Mouse (Mus musculus) testis, adult 2 months (tissue): ENCODE results near the gene Dpm3. TPM values are rescaled to one million over a fixed set of nuclear protein-coding genes. Genes with fewer than 3 reads are reported as not detected.

Source experiments
- H3K27ac ChIP-seq: fragments of 200-500 bp; 2 replicates; pipeline ENCODE4 v1.5.1; 2012; ENCODE audit warnings: low read depth, low read length; ENCODE audit not compliant: control insufficient read depth, insufficient read depth
- H3K27me3 ChIP-seq: fragments of 200-500 bp; 2 replicates; pipeline ENCODE4 v1.6.1; 2012; ENCODE audit warnings: mild to moderate bottlenecking, low read length, moderate library complexity; ENCODE audit not compliant: control insufficient read depth, insufficient read depth
- H3K36me3 ChIP-seq: fragments of 200-500 bp; 2 replicates; pipeline ENCODE4 v1.6.1; 2012; ENCODE audit warnings: mild to moderate bottlenecking, low read length; ENCODE audit not compliant: control insufficient read depth, insufficient read depth
- H3K4me1 ChIP-seq: fragments of 200-500 bp; 2 replicates; pipeline ENCODE4 v1.6.1; 2012; ENCODE audit warnings: low read length; ENCODE audit not compliant: control insufficient read depth, insufficient read depth
- H3K4me3 ChIP-seq: fragments of 200-500 bp; 2 replicates; pipeline ENCODE4 v1.5.1; 2012; ENCODE audit warnings: low read depth, mild to moderate bottlenecking, low read length, moderate library complexity, mixed read lengths; ENCODE audit not compliant: control insufficient read depth
- CTCF ChIP-seq: fragments of 200-500 bp; IDR thresholded peaks from 2 replicates; pipeline ENCODE4 v1.5.1; 2012; ENCODE audit warnings: low read depth, mild to moderate bottlenecking, inconsistent platforms, low read length, moderate library complexity; ENCODE audit not compliant: control insufficient read depth, insufficient read depth, insufficient replicate concordance
- POLR2A ChIP-seq: fragments of 200-500 bp; IDR thresholded peaks from 2 replicates; pipeline ENCODE4 v1.6.1; 2012; ENCODE audit warnings: low read depth, mild to moderate bottlenecking, inconsistent platforms, low read length, moderate library complexity; ENCODE audit not compliant: control insufficient read depth
- polyA plus RNA-seq: library from polyadenylated mRNA; depleted of rRNA; stranded (reverse); fragments of >200 nt; gene quantifications from 2 replicates; pipeline ENCODE4 v1.2.3, GENCODE M21; 2012; rRNA removed

Dpm3 gene
- polyA plus RNA-seq, 1 experiment, result 42.2 TPM

DNA sequence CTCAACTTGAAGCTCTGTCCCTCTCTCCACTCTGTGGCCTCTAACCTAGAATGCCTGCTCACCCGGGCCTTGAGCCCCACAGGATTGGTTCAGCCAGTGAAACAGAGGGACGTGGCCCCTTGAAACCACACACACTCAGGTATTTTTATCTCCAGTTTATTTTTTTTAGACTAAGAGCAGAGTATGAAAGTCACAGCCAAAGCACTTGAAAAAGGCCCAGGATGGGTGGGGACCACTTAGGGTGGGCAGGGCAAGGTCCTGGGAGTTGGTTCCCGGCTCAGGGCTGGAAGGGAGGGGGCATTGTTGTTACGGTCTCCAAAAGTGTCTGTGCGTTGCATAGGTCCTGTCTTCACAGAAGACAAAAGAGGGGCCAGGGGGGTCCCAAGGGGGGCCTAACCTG is 55.2 kb downstream of the Dpm3 start:
- H3K27ac ChIP-seq, result no peak overlapping the region
- H3K36me3 ChIP-seq, result no peaks in the 10 kb centered on the region
- no peaks in the 10 kb centered on the region for H3K27me3 ChIP-seq
- TF ChIP-seq CTCF (no peak), POLR2A (no peak)
- peaks cover 37% of the 10 kb centered on the region for H3K4me1 ChIP-seq
- no peak overlapping the region for H3K4me3 ChIP-seq

DNA sequence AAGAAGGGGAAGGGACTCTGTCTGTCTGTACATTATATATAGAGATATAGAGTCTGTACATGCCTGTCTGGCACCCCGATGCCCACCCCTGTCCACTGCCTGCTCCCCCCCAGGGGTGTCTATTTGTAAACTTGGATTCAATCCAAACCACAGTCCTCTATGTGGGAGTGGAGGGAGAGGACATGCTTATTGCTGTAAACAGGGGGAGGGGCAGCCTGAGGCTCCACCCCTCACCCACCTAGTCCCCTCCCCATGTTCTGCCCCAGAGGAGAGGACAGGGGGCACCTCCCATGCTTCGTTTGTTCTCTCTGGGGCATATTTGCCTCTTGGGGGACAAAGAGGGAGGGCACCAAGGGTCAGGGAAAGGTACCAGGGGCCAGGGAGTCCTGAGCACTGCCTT is 55.6 kb downstream of the Dpm3 start:
- no peak for TF ChIP-seq CTCF
- TF ChIP-seq POLR2A, result no peak
- Histone ChIP-seq H3K4me3 (no peak overlapping the region), H3K36me3 (no peaks in the 10 kb centered on the region), H3K27ac (no peak overlapping the region), H3K4me1 (peaks cover 38% of the 10 kb centered on the region), H3K27me3 (no peaks in the 10 kb centered on the region)

DNA sequence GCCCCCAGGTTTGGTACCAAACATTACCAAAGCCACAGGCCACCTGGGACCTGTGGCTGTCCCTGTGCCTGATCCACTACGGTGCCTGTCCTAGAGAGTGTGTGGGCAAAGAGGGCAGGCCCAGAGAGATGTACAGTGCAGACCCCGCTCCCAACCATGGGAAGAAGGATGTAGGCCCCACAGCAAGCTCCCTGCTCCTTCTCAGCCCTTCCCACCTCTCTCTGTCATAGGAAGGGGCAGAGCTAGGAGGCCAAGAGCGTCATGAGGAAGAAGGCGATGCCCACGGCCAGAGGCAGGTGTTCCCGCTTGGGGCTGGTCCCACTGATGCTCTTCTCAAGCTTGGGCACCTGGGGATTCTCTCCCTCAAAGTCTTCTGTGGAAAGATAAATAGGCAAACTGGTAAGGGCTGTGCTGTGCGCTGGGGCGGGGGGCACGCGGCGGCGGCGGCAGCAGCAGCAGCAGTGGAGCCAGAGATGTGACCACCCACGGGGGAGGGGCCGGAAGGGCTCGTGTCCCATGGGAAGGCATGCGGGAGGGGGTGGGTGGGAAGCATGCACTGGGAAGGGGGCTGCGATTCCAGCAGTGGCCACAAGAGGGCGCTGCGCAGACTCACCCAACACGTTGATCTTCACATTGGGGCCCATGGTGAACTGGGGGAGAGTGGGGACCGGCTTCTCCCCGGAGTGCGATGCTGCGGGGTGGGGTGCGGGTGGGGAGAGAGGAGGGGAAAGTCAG is 56.2 kb downstream of the Dpm3 start:
- no peaks in the 10 kb centered on the region for H3K27me3 ChIP-seq
- no peak overlapping the region for H3K27ac ChIP-seq
- H3K4me1 ChIP-seq, result peaks cover 44% of the 10 kb centered on the region
- no peak overlapping the region; the same call in 1 of the 2 replicates for H3K4me3 ChIP-seq
- no peaks in the 10 kb centered on the region for H3K36me3 ChIP-seq
- TF ChIP-seq POLR2A (no peak), CTCF (peak; percentile 99)

DNA sequence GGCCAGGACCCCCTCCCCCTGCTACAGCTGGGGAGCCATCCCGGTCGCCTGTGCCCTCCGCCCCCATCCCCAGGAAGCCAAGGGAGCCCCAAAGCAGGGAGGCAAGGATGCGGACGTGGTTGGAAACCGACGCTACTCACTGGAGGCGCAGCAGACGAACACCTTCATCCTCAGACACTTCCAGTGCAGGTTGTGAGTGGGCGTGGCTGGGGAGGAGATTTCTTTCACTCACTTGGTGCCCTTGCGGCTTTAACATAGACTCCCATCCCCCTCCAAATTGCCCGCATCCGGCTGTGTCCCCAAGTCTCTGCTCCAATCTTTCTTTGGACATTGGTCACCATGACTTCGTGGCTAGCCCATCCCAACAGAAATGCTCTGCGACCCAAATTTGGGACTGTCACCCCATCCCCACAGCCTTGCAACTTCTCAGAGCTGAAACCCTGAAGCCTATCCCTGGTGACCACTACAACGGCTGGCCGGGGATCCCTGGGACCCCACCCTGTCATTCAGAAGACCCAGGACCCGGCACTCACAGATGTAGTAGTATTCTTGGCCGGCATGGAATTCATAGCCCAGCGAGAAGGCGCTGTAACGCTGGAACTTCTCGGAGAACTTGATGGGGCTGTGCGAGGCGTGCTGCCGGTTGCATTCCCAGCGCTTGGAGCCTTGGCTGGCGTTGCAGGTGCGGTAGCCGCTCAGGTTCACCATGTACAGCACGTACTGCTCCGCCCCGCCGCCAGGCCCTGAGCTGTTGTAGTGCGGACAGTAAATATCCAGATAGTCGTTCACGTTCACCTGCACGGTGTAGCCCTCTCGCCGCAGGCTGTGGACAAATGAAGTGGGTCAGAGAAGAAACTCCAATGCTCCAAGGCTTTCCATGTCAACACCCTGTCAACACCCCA is 57.0 kb downstream of the Dpm3 start:
- Histone ChIP-seq H3K27me3 (no peaks in the 10 kb centered on the region), H3K27ac (no peak overlapping the region), H3K36me3 (no peaks in the 10 kb centered on the region), H3K4me3 (peak overlapping the region; percentile 66), H3K4me1 (peaks cover 52% of the 10 kb centered on the region)
- TF ChIP-seq CTCF (no peak), POLR2A (no peak)

Other genes starting within 250 kb of the Dpm3 start
- 7.3 and 9.0 TPM in 2 replicates for gene Rusc1, start 166.0 kb upstream of the Dpm3 start, polyA plus RNA-seq
- gene Gm43738, start 158.3 kb upstream of the Dpm3 start, polyA plus RNA-seq, result not detected in 2 replicates
- 109 and 114 TPM in 2 replicates for gene Fdps, start 157.4 kb upstream of the Dpm3 start, polyA plus RNA-seq
- gene Pklr, start 123.2 kb upstream of the Dpm3 start, polyA plus RNA-seq, result not detected in 2 replicates
- gene Hcn3, start 99.2 kb upstream of the Dpm3 start, polyA plus RNA-seq, result 1.7 and 2.2 TPM in 2 replicates
- 48.3 and 50.6 TPM in 2 replicates for gene Clk2, start 94.6 kb upstream of the Dpm3 start, polyA plus RNA-seq
- gene Scamp3, start 81.9 kb upstream of the Dpm3 start, polyA plus RNA-seq, result 70.9 and 73.0 TPM in 2 replicates
- gene Fam189b, start 76.2 kb upstream of the Dpm3 start, polyA plus RNA-seq, result 5.7 and 7.1 TPM in 2 replicates
- gene Gba, start 56.4 kb upstream of the Dpm3 start, polyA plus RNA-seq, result 17.4 and 19.9 TPM in 2 replicates
- 66.6 and 73.2 TPM in 2 replicates for gene Thbs3, start 44.2 kb upstream of the Dpm3 start, polyA plus RNA-seq
- 482 and 525 TPM in 2 replicates for gene Mtx1, start 32.3 kb upstream of the Dpm3 start, polyA plus RNA-seq
- gene Muc1, start 30.3 kb upstream of the Dpm3 start, polyA plus RNA-seq, result 35.1 and 38.3 TPM in 2 replicates
- gene Krtcap2, start 13.4 kb upstream of the Dpm3 start, polyA plus RNA-seq, result 30.7 and 43.7 TPM in 2 replicates
- gene Trim46, start 13.0 kb upstream of the Dpm3 start, polyA plus RNA-seq, result 27.7 and 27.9 TPM in 2 replicates
- 9.7 and 12.7 TPM in 2 replicates for gene Slc50a1, start 11.2 kb downstream of the Dpm3 start, polyA plus RNA-seq
- gene Efna1, start 21.8 kb downstream of the Dpm3 start, polyA plus RNA-seq, result 1.1 and 1.7 TPM in 2 replicates
- gene Efna3, start 63.6 kb downstream of the Dpm3 start, polyA plus RNA-seq, result 9.9 and 13.3 TPM in 2 replicates
- gene Efna4, start 78.7 kb downstream of the Dpm3 start, polyA plus RNA-seq, result 1.1 and 1.6 TPM in 2 replicates
- gene Adam15, start 90.6 kb downstream of the Dpm3 start, polyA plus RNA-seq, result 39.7 and 51.1 TPM in 2 replicates
- 108 and 110 TPM in 2 replicates for gene Dcst2, start 102.6 kb downstream of the Dpm3 start, polyA plus RNA-seq
- 74.5 and 81.0 TPM in 2 replicates for gene Dcst1, start 105.9 kb downstream of the Dpm3 start, polyA plus RNA-seq
- 4.4 and 5.9 TPM in 2 replicates for gene Zbtb7b, start 135.4 kb downstream of the Dpm3 start, polyA plus RNA-seq
- gene Lenep, start 143.4 kb downstream of the Dpm3 start, polyA plus RNA-seq, result not detected in 2 replicates
- gene Flad1, start 152.5 kb downstream of the Dpm3 start, polyA plus RNA-seq, result 67.6 and 71.8 TPM in 2 replicates
- 14.7 and 16.5 TPM in 2 replicates for gene Cks1b, start 159.0 kb downstream of the Dpm3 start, polyA plus RNA-seq
- gene Shc1, start 159.1 kb downstream of the Dpm3 start, polyA plus RNA-seq, result 15.7 and 17.3 TPM in 2 replicates
- 18.1 and 19.6 TPM in 2 replicates for gene Pygo2, start 170.9 kb downstream of the Dpm3 start, polyA plus RNA-seq
- 8.2 and 9.9 TPM in 2 replicates for gene Pbxip1, start 177.3 kb downstream of the Dpm3 start, polyA plus RNA-seq
- gene Pmvk, start 195.2 kb downstream of the Dpm3 start, polyA plus RNA-seq, result 21.0 and 23.1 TPM in 2 replicates